In genomic region chr11:87639206-87639605, GRCm38 (mm10) we compare ENCODE assay signal across 8 mouse cellular contexts. TPM values are rescaled to one million over a fixed set of nuclear protein-coding genes. Genes with fewer than 3 reads are reported as not detected.
DNase-seq lines count a peak whose midpoint lies in the region; ATAC-seq lines count a peak whose summit lies in the region.

No protein-coding gene starts in this region.

- H3K36me3 ChIP-seq in liver, embryonic 16.5 days (ENCODE audit: control insufficient read depth, insufficient read depth): no peaks in the 10 kb centered on the region
- no peaks in the 10 kb centered on the region for H3K36me3 ChIP-seq in neural tube, embryonic 11.5 days (ENCODE audit: control insufficient read depth, insufficient read depth, low read length)

- WGBS in liver, embryonic 16.5 days (ENCODE audit: insufficient replicate concordance): under 1% methylated on average over 29 of the region's 29 CpGs
- under 1% methylated on average over 29 of the region's 29 CpGs for WGBS in neural tube, embryonic 11.5 days

- H3K27ac ChIP-seq in liver, embryonic 16.5 days (ENCODE audit: low read length): 0 out of 2 replicates have a peak overlapping the region, but pooled peaks have one; percentile 55
- no peak overlapping the region for H3K27ac ChIP-seq in neural tube, embryonic 11.5 days (ENCODE audit: low read depth, low read length)

- peak; percentile 20 to 48 for DNase-seq in layer of hippocampus, postnatal 10 days (ENCODE audit: low spot score in 2 of 2)
- DNase-seq in layer of hippocampus, adult 9-11 months: no peak
- DNase-seq in cerebellum, postnatal 36 days: peak; percentile 68 to 70
- peak; percentile 31 for DNase-seq in gastrocnemius, postnatal 25 days
- DNase-seq in neural tube, embryonic 11.5 days (ENCODE audit: low spot score): peak; percentile 66
- peak; percentile 26 for DNase-seq in thymus, postnatal 0 days (ENCODE audit: low spot score)

- no peaks in the 10 kb centered on the region for H3K9me3 ChIP-seq in liver, embryonic 16.5 days (replicated peaks; ENCODE audit: control insufficient read depth, low read length)
- no peaks in the 10 kb centered on the region for H3K9me3 ChIP-seq in neural tube, embryonic 11.5 days (ENCODE audit: control insufficient read depth, low read length)

- H3K4me2 ChIP-seq in liver, embryonic 16.5 days (ENCODE audit: low read depth, low read length): peak overlapping the region; percentile 90
- peak overlapping the region; percentile 40 for H3K4me2 ChIP-seq in neural tube, embryonic 11.5 days (ENCODE audit: low read depth)

- peak overlapping the region; percentile 62 for H3K4me3 ChIP-seq in liver, embryonic 16.5 days (ENCODE audit: low read depth, low read length)
- H3K4me3 ChIP-seq in neural tube, embryonic 11.5 days (ENCODE audit: low read depth, low read length): peak overlapping the region; percentile 24

- H3K27me3 ChIP-seq in liver, embryonic 16.5 days (ENCODE audit: control insufficient read depth, insufficient read depth, low read depth, low read length): no peaks in the 10 kb centered on the region
- H3K27me3 ChIP-seq in neural tube, embryonic 11.5 days (ENCODE audit: control insufficient read depth, insufficient read depth, low read length): no peaks in the 10 kb centered on the region

- H3K9ac ChIP-seq in liver, embryonic 16.5 days (ENCODE audit: low read depth, low read length): peak overlapping the region; percentile 74
- peak overlapping the region; percentile 55 for H3K9ac ChIP-seq in neural tube, embryonic 11.5 days (ENCODE audit: low read length)

- H3K4me1 ChIP-seq in liver, embryonic 16.5 days (ENCODE audit: control insufficient read depth, low read depth, low read length): peaks cover 6% of the 10 kb centered on the region; the same call in 1 of the 2 replicates
- H3K4me1 ChIP-seq in neural tube, embryonic 11.5 days (ENCODE audit: control insufficient read depth, insufficient read depth, low read length): 0 out of 2 replicates have a peak, but pooled peaks cover 2% of the 10 kb centered on the region

- ATAC-seq in inflammation-experienced regulatory T-cells, adult 6 months: peak; percentile 61
- peak; percentile 97 for ATAC-seq in liver, embryonic 16.5 days (ENCODE audit: low read depth)
- ATAC-seq in neural tube, embryonic 11.5 days (ENCODE audit: insufficient read depth, low FRiP score, low TSS enrichment): no peak

RNA-seq across cellular contexts. Expression of gene Hsf5, which starts 22.2 kb away (rescaled TPM):
- under 1 TPM; 0.51 to 0.87 TPM for total RNA-seq in layer of hippocampus, postnatal 10 days (2021)
- total RNA-seq in gastrocnemius, postnatal 25 days (2021): not detected
- under 1 TPM; 0.21 to 0.34 (median 0.23) TPM for polyA plus RNA-seq in inflammation-experienced regulatory T-cells, adult 6 months (2017; shearing (Covaris generic))
- polyA plus RNA-seq in liver, embryonic 16.5 days (2015; fragmentation: Nextera tagmentation; extraction: Ambion mirVana): 0.06 TPM in 1 of 2 replicates, not detected in the other
- 0.18 and 0.24 TPM in 2 replicates for polyA plus RNA-seq in neural tube, embryonic 11.5 days (2014; fragmentation: Nextera tagmentation; extraction: Ambion mirVana)
- 0.10 and 0.12 TPM in 2 replicates for polyA plus RNA-seq in thymus, postnatal 0 days (2015; fragmentation: Nextera tagmentation; extraction: Ambion mirVana)

RNA-seq across cellular contexts. Expression of gene Rnf43, which starts 23.3 kb away (rescaled TPM):
- 1 to 10 TPM; 3.8 to 4.0 TPM for total RNA-seq in layer of hippocampus, postnatal 10 days (2021)
- total RNA-seq in gastrocnemius, postnatal 25 days (2021): under 1 TPM in 1 of 2 experiments, not detected in 1; 0.40 TPM
- 10 to 100 TPM; 35.2 to 53.0 (median 47.2) TPM for polyA plus RNA-seq in inflammation-experienced regulatory T-cells, adult 6 months (2017; shearing (Covaris generic))
- polyA plus RNA-seq in liver, embryonic 16.5 days (2015; fragmentation: Nextera tagmentation; extraction: Ambion mirVana): 4.8 and 5.8 TPM in 2 replicates
- polyA plus RNA-seq in neural tube, embryonic 11.5 days (2014; fragmentation: Nextera tagmentation; extraction: Ambion mirVana): 0.64 and 1.2 TPM in 2 replicates
- 5.2 and 6.8 TPM in 2 replicates for polyA plus RNA-seq in thymus, postnatal 0 days (2015; fragmentation: Nextera tagmentation; extraction: Ambion mirVana)

RNA-seq across cellular contexts. Expression of gene Mtmr4, which starts 47.2 kb away (rescaled TPM):
- total RNA-seq in layer of hippocampus, postnatal 10 days (2021): 10 to 100 TPM; 82.7 to 84.6 TPM
- 10 to 100 TPM in 1 of 2 experiments, 1 to 10 TPM in 1; 9.9 to 13.0 TPM for total RNA-seq in gastrocnemius, postnatal 25 days (2021)
- polyA plus RNA-seq in inflammation-experienced regulatory T-cells, adult 6 months (2017; shearing (Covaris generic)): 10 to 100 TPM in 2 of 3 experiments, 1 to 10 TPM in 1; 8.4 to 10.3 (median 10.3) TPM
- polyA plus RNA-seq in liver, embryonic 16.5 days (2015; fragmentation: Nextera tagmentation; extraction: Ambion mirVana): 10.1 and 10.5 TPM in 2 replicates
- 84.9 and 95.9 TPM in 2 replicates for polyA plus RNA-seq in neural tube, embryonic 11.5 days (2014; fragmentation: Nextera tagmentation; extraction: Ambion mirVana)
- polyA plus RNA-seq in thymus, postnatal 0 days (2015; fragmentation: Nextera tagmentation; extraction: Ambion mirVana): 19.6 and 21.1 TPM in 2 replicates
